Mouse (Mus musculus) common myeloid progenitor, adult 5-6 weeks (primary cell): ENCODE results near the gene Cacna2d1. TPM values are rescaled to one million over a fixed set of nuclear protein-coding genes. Genes with fewer than 3 reads are reported as not detected.

Source experiments
- ATAC-seq: replicated peaks from 2 replicates; pipeline ENCODE4 v1.8.0; 2016; ENCODE audit warnings: low read depth, mild to moderate bottlenecking, moderate TSS enrichment, inconsistent platforms; ENCODE audit not compliant: poor library complexity, severe bottlenecking
- total RNA-seq: library from RNA; stranded (forward); fragments of 200-1000, 187-1606 nt; gene quantifications from 2 replicates; pipeline ENCODE4 v1.2.3, GENCODE M21; 2017

Cacna2d1 gene
- total RNA-seq, 1 experiment from 2014 or later, result 0.09 TPM

DNA sequence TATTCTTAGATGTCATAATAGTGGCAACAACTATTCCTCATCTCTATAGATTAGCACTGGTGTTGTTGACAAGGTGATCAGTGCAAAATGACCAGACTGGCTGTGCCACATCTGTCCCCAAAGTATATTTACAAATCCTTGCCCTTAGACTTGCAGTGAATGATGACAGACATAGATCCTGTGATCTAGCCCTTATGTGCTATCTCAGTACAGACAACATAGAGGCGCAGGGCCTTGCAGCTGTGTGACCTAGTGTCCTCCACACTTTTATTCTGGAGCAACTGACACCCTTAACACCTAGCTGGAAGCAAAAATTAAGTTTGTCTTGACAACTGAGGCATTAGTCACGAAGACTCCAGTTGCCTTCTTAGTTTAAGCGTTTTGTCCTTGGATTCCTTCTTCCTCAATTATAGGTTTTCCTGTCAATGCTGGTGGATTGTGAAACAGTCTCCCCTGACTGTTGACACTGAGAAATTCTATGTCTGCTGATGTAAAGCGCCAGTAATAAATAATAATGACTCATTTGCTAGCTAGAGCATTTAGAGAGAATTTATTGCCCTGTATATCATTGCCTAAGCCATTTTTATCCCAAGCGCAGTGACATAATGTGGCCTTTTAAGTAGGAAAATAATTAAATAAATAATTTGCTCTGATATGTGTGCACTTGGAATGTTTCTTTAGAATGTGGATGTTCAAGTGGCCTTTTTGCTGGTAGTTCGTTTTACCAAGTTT lies 110.8 kb downstream of the Cacna2d1 start:
- no peak for ATAC-seq

- ATAC-seq, result no peak
Measured at GRCm38 (mm10) chr5:16047452-16048191, 113.1 kb downstream of the Cacna2d1 start.

- ATAC-seq, result no peak
Measured at GRCm38 (mm10) chr5:16056795-16057194, 122.3 kb downstream of the Cacna2d1 start.

DNA sequence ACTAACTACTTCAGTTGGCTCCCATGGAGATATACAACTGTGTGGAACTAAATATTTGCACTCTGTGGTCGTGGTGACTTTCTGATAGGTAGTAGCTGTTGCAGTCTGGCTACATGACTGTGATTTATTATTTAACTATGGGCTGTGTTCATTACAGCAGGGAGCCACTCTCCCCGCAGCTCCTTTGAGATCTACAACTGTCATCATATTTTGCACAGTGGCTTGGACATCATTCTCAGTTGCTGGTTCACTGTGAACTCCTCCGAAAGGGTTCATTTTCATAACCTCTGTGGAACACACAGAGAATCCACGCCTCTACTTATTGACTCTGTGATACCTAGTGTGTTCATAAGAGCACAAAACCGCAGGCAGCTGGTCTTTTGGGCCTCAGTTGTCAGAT lies 128.3 kb downstream of the Cacna2d1 start:
- ATAC-seq, result no peak

DNA sequence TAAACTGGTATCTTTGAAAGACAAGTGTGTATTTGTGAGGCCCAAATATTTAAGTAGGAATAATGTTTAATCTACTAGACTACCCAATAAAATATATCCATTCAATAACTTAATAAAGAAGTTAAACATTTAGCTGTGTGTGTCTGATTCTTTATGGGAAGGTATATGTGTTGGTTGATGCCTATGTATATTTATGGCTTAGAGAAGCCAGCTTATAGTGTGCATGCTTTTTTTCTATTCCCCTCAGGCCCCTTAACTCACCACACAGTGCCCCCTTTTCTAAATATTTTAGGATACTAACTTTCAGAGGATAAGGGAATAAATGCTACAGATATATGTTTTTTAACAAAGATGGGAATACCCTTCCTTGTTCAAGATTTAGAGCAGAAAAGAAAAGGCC lies 128.8 kb downstream of the Cacna2d1 start:
- no peak for ATAC-seq

GRCm38 (mm10) chr5:16063949-16064348 lies 129.5 kb downstream of the Cacna2d1 start:
- no peak for ATAC-seq

GRCm38 (mm10) chr5:16065816-16066215 lies 131.3 kb downstream of the Cacna2d1 start:
- ATAC-seq, result no peak

- no peak for ATAC-seq
Measured at GRCm38 (mm10) chr5:16082253-16082652, 147.8 kb downstream of the Cacna2d1 start.

DNA sequence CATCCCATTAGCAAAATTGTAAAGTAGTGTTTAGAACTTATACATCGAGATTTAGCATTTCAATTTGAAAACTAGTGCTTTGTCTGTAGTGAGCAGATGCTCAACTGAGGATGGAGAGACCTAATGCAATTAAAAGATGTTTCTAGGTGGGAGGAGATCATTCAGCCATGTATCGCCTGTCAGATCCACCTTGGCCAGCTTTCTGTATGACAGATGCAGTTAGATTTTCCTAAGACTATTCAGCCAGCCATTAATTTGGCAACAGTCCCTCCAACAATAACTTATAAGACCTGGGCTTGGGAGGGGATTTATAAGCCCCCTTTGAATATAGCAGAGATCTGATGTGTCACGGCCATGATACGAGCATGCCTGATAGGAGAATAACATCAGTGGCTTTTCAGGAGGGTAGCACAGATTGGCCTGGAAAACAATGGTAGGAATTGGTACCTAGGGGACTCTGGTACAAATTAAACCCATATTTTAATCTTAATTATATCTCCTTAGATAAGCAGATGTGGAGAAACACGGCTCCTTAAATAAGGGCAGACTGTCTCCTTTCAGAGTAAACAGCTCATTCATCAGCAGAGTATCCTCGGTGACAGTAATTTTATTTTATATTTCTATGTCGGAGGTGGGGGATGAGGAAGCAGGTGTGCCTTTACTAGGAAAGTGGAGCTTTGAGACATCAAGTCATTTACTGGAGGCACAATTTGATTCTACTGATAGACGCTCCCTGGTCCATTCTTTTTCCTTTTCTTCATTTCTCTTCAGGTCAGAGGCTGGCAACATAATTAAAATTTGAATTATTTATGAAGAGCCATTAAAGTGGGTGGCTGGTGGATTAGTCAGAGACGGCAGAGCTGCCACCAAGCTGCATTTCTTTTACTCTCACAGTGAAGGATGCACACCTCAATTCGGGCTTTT lies 152.8 kb downstream of the Cacna2d1 start:
- ATAC-seq, result no peak

DNA sequence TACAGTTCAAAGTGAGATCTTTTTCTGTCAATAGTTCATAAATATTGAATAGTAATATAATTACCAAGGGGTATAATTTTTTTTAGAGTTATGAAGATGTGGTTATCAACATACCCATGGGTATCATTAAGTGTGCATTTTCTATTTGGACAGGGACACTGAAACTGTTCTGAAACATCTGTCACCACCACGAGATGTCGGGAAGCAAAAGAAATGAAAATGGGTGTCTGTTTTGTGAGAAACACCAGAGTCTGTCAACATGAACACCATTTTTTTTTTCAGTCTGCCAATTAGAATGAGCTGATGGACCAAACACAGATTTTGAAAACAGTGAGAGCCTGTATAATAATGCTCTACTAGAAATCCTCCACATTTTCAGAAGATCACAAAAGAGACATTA lies 153.5 kb downstream of the Cacna2d1 start:
- no peak for ATAC-seq

- ATAC-seq, result no peak
Measured at GRCm38 (mm10) chr5:16092540-16092939, 158.0 kb downstream of the Cacna2d1 start.

- ATAC-seq, result no peak
Measured at GRCm38 (mm10) chr5:16093071-16093693, 158.7 kb downstream of the Cacna2d1 start.

DNA sequence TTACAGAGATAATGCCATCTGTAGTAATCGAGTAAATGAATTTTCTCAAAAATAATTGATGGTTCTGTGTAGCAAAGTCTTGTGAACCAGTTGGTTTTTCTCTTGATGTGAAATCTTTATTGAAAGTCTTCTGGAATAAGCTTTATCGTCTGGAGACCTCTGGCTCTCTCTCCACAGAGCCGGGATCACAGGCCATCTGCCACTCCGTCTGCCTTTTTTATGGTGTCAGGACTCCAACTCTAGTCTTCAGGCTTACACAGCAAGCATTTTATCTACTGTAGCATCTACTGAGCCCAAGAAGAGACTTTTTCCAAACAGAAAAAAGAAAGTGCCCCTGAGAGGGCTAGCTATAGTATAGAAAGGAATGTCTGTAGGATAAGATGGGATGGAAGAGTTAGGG lies 160.9 kb downstream of the Cacna2d1 start:
- ATAC-seq, result no peak

- ATAC-seq, result no peak
Measured at GRCm38 (mm10) chr5:16098766-16099165, 164.3 kb downstream of the Cacna2d1 start.

DNA sequence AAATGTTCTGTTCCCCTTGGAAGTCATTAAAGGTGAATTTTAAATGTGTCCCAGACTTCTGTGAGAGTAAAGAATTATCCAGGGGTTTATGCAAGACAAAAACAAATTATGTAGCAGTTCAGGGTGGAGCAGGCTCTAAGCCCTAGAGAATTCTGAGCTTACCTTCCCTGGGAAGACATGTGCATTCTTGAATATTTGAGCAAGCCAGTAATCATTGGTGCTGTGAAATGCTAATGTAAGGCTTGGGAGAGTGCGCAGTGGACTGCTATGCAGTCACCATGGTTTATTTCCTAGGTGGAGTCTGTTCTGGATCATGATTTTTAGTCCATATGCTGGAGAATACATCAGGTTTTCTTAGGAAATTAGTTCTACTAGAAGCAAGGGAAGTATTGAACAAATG lies 167.3 kb downstream of the Cacna2d1 start:
- ATAC-seq, result no peak

DNA sequence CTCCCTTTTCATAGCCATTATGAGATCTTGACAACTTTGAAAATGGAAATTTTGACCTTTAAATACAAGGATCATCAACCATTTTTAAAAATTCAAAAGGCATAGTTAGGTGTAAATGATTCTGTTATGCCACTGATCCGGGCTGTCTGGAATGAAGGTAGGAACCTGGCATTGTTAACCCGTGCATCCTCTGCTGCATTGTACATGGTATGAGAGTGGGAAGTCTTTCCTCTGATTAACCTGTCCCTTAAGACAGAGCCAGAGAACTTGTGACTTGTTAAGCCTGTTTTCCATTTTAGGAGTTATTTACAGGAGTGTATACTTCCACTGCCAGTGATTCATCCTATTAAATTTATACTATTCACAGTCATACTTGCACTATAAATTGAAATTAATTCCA lies 171.2 kb downstream of the Cacna2d1 start:
- ATAC-seq, result no peak

- ATAC-seq, result no peak
Measured at GRCm38 (mm10) chr5:16110643-16111042, 176.2 kb downstream of the Cacna2d1 start.

GRCm38 (mm10) chr5:16113879-16114278 lies 179.4 kb downstream of the Cacna2d1 start:
- no peak for ATAC-seq

- ATAC-seq, result no peak
Measured at GRCm38 (mm10) chr5:16121334-16121733, 186.8 kb downstream of the Cacna2d1 start.

DNA sequence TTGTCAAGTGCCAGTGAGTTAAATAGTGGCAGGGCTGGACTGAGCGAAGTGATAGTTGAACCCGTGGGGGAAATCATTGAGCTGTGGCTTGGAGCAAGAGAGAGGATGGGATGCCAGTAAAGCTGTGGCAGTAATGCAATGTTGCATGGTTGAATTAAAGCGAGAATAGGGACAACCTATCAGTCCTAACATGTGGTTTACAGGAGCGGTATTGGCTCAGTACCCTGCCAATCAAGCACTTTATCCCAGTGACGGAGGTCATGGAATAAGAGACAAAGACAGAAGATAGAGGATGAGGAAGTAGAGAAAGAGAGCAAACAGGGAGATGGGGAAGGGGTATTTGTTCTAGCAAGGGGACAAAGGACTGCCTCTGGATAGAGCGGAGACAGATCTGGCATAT lies 187.6 kb downstream of the Cacna2d1 start:
- no peak for ATAC-seq
